Mouse (Mus musculus): ENCODE measurements at regions not wholly inside any gene's neighbourhood (a gene's known extent, or its start where the extent isn't known, plus 50 kb on each side); places are given as distances from the start of the nearest gene placed in this dataset.

DNA sequence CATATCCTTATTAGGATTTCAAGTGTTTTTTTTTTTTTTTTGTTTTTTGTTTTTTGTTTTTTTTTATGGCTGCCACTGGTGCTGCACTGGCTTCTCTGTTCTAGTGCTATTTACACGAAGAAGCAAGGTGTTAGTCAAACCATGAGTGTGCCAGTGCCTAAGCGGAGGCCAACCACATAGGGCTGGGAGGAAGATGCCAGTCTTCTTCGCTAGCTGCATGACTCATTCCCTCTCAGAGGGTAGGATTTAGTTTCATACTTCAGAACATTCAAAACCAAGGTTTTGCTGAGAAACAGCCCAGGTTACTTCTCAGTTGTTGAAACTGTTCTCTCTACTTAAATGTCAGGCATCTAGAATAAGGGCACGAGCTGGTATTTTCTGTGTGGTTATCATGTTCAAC lies 72.6 kb downstream of the Icos start:
- CTCF ChIA-PET = no interaction called here

DNA sequence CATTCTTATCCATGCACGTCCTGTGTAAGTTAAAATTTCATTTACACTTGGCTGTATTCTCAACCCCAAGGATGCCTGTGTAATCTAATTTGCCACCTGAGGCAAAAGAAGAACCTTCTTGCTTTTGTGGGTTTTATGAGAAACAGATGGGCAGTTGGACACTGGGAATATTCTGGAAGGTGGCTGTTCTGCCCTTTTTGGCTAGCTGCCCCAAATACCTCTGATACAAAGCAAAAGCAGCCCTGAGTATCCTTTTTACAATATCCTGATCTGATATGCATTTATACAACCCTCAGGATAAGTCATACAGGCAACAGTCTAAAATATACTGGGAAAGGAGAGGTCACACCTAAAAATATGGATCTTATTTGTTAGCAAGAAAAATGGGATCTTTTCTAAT lies 75.9 kb downstream of the Icos start:
- CTCF ChIA-PET = no interaction called here

DNA sequence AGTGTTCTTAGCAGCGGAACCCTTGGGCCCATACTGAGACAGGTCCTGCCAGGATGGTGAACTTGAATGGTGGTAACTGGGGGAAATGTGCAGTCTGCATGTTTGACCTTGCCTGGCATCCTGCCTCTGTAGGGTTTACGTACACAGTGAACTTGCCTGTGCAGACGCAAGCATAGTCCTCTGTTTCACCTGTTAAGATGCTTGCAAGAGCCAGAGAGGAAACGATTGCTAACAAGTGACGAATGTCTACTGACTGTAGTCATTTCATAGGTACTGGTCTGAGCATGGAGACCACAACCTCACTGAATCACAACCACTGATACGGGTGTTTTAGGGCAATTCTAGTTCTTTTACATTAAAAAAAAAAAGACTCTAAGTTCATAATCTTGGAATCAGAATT lies 76.7 kb downstream of the Icos start:
- CTCF ChIA-PET = no interaction called here

DNA sequence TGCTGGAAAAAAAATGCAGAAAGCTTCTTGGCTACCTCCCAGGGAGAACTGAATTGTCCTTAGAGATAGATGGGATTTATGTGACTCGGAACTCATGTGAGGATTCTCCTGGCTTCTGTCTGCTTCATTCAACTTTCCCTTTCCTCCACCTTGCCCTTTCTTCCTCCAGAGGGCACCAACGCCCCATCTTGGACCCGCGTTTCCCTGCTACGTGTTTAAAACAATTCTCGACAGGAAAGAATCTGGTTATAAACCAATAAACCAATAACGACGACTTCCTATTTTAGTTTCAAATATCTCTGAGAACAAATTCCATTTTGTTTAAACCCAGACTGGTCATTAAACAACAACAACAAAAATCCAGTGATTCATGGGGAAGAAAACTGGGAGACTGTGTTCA lies 77.4 kb downstream of the Icos start:
- CTCF ChIA-PET = no interaction called here

DNA sequence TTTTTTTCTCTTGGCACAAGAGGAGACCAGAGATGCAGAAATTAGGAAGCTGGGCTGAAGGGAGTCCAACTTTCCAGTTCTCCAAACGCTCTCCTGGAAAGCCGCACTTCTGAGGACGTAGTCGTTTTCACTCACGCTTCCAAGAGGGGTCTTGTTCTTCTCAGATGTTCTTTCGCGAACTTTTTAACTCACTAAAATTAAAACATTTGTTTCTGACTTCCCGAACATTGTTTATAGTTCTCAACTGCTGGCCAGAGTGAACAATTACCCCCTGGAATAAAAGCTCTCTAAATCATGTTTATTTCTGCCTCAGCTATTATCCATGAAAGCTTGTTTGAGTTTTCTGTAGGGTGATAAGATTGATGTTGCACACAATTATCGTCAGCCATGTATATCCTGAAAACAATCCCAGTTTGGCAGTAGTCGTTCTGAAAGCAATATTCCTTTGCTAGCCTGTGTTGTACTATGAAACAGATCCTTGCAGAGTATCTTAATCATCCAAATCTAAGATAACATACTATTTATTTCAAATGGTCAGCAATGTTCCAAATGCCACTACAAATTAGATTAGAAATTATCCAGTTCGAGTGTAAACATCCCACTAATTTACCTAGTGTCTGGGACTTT lies 82.3 kb downstream of the Icos start:
- CTCF ChIA-PET = no interaction called here

DNA sequence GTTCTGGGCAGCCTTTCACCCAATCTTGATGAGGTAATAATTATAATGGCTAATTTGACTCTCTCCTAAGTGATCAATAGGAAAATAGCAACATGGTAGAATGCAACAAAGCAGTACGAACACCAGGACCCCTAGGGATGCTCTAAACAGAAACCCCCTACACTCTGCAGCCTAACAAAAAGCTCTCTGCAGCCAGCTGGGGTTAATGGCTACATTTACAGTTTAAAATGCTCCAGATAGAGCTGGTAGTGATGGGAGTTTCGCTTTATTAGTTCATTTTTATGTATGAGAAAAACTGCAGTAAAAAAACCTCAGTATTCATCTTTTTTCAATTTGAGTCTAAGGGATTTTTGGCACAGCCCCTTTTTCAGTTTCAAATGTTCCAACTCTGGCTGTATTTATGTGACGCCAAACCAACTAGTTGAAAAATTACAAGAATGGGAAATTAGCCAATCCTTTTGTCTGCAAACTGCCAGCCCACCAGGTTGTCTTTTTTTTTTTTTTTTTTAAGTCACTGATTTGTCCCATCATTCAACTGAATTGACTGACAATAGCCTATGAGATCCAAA lies 84.2 kb downstream of the Icos start:
- CTCF ChIA-PET = no interaction called here

DNA sequence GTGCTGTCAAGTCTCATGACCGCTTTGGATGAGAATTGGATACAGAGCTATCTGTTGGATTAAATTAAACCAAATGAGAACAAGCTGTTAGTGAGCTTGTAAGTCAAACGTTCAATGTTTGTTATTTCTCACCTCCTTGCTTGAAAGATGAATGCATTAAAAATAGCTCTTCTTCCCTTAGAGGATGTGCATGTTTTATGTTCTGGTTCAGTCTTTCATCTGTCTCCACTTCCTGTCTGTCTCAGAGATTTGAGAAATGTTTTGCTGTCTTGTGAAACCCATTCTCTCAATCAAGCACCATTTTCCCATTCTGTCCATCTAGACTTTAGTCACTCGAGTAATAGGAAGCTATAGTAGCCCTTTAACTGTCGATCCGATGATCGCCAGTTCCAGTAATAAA lies 90.4 kb downstream of the Icos start:
- CTCF ChIA-PET = no interaction called here

DNA sequence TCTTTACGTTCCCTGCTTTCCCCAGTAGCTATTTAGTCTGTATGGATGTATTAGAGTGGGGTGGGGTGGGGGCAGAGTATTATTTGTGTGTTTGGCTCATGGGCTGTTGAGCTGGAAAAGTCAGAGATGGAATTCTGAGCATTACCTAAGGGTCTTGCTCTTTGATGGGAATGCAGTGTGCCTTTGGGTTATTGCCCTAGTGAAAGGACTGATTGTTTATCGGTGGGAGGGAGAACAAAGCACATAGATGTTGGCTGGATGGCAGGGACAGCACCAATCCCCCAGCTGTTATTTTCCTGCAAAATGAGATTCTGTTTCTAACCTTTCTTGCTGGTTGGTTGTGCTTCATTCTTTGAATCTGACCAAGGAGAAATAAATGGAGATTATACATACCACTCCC lies 96.4 kb downstream of the Icos start:
- CTCF ChIA-PET = no interaction called here

DNA sequence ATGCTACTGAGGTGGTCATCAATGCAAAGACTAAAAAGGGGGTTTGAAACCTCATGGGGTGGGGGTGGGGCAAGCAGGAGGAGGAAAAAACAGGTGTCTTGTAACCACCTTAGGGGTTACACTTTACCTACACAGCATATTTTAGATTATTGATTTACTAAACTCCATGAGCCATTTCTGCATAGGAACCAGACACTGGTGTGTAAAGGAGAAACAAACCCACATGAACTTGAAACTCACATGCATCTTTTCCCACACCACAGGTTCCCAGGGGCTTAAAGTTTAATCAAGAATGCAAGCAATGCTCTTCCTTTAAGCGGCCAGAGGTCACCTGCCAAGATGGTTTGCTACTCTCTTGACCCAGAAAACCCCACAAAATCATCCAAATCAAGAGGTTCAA lies 97.6 kb downstream of the Icos start:
- CTCF ChIA-PET = no interaction called here

DNA sequence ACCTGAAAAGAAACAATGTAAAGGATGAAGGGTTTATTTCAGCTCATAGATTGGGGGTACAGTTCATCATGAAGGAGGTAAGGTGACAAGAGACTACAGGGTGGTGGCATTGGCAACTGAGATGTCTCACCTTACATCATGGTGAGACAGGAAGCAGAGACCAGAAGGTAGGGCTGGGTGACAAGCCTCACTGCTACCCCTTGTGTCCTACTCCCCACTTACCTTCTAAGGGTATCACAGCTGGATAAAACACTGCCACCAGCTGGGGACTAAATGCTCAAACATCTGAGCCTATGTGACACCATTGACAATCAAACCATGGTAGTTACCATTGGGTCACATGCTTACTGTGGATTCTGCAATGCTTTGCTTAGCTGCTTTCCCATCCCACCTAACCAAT lies 107.0 kb downstream of the Icos start:
- CTCF ChIA-PET = no interaction called here

DNA sequence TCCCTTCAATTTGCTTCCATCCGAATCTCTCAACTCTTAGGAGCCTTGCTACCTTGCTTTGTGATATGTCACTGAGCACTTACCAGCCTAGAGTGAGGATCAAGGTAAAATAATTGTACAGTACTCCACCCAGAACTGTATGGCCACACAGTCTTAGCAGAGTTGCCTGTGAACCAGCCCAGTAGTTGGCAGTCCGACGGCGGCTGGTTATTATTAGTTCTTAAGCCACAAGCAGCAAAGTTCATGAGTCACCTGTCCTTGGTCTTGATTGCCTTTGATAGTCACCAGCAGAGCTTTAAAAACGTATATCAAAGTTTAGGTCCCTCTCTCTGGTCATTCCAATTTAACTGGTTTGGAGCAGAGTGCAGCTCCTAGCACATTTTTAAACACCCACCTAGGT lies 109.1 kb downstream of the Icos start:
- CTCF ChIA-PET = no interaction called here

DNA sequence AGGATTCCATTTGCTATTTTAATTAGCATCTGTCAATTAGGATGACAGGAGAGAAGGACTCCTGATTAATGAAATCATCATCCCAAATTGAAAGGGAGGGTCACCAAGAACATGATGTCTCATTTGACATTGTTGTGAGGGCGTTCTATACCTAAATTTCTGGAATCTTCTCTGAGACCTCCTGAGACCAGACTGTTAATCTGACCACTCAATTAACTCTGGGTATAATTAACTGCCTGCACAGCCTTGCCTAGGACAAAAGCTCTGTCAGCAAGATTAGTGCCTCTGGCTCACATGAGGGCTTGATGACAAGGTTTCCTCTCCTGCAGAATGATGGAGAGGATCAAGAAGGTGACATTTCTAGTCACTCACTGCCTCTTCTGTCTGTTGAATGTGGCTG lies 113.1 kb downstream of the Icos start:
- CTCF ChIA-PET = no interaction called here

DNA sequence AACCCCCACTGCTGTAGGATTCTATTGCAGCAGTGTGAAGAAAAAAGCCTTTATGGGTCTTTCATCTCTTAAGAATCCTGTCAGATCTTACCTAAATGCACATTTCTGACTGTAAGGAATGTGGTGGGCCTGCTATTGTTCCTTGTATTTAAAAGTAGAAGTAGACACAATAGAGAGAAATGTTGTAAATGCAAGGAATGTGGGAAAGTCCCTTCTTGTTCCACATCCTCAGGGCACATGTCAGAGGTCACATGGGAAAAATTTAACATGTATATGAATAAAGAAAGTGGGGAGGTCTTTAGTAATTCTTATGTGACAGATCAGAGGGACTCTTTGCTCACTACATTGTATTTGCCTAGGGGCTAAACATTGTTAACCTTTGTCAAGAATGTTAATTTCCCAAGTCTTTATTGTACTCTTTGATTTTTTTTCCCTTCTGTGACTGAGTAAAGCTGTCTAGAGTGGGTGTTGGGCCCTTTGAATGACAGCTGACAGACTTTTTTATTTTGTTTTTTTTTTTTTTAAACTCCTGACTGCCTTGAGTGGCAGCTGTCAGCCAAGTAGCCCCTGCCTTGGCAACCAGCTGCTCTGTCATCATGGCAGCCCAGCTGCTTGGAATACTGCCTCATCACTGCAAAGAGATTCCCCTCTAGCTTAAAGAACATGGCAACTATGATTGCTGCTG lies 117.9 kb downstream of the Icos start:
- CTCF ChIA-PET = no interaction called here

DNA sequence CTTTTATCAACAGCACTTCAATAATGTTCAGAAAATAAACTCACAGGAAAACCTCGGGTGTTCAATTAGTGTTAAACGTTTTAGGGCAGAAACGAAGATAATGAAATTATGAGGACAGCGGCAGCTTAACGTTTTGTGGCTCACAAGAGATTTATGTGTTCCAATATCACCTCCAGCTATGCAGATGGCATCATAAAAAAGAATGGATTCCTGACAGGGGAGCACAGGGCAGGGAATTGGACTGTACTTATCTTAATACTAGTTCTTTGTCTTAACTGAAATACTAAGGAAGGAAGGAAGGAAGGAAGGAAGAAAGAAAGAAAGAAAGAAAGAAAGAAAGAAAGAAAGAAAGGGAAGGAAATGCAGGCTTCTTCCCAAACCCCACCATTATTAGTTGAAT lies 121.6 kb downstream of the Icos start:
- CTCF ChIA-PET = no interaction called here

DNA sequence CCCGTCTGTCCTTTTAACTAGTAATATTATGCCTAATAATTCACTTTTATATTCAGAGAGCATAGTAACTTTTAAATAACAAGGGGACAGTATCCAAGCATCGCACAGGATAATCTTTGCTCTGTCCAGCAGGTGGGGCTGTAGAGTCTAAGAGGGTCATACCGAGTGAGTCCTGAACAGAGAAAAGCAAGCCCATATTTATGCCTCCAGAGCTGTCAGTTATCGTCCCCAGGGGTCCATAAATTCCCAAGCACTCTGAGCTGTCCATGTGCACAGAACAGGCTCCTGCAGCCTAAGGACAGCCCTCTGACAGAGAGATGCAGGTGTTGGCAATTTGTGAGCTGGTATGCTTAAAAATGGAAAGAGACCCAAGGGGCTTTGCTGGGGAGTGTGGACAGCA lies 124.0 kb downstream of the Icos start:
- CTCF ChIA-PET = no interaction called here

DNA sequence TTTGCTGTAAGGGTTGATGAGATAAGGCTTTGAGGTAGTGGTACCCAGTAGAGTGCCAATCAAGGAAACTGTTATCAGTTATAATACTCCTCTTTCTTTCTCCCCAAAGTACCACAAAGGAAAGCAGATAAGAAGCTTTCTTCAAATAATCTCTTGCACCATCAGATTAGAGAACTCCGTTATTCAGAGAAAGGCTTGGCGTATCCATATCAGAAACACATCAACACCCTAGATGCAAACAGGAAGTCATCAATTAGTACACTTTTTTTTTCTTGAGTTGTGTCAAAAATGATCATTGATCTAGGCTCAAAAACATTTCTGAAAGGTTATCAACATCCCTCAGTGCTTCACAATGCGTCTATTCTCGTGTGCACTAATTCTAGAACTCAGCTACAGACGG lies 124.6 kb downstream of the Icos start:
- CTCF ChIA-PET = no interaction called here

DNA sequence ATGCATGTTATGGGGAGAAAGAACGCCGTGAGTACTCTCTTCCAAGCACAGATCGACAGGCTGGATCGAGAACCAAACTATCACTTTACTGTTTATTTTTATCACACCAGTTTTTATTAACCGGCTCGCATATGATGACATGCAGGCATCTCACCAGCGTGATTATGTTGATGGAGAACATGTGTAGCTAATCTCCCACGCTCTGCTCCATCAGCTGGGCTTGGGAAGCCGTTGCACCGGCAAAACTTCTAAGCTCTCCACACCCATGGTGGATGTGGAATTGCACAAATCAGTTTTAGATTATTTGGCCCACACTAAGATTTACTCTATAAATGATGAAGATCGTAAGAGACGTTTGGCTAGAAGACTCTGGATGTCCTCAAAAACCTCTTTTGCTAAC lies 125.9 kb downstream of the Icos start:
- CTCF ChIA-PET = no interaction called here

DNA sequence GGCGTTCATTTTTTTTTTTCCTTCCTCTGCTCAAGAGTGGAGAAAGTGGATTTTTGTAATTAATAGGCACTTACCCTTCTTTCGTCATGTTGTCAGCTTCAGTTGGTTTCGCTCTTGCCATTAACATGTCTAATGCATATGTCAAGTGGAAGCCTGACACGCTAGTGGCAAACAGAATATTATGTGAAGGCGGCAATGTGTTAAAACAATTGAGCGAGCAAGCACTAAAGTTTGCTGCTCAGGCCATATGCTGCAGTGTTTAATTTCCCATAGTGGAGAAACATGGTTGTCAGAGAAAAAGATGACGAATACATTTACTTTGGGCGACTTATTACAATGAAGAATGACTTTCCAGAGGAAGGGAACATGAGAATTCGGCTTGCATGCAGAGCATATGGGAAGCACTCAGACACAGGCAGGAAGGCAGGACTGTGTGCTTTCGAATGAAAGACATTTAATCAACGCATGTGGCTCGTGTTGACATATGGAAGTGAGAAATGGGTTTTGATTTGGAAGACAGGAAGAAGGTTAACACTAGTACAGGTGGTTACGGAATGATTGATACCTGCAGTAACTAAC lies 134.1 kb downstream of the Icos start:
- CTCF ChIA-PET = no interaction called here

DNA sequence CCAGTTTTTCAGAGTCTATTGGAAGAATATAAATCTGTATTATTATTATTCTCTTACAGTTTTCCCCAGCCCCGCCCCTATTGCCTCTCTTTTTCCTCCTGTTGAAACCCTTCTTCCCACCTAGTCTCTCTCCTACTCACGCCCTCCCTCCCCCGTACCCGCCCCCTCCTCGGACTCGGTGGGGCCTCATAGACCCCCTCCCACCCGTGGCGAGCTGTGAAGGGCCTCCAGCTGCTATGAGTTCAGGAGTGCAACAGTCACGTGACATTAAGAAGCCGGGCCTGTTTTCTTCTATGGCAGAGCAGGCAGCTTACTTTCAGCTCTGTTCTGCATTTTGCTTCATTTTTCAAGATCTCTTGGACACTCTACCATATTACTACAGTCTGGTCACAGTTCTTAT lies 139.8 kb downstream of the Icos start:
- CTCF ChIA-PET = no interaction called here

DNA sequence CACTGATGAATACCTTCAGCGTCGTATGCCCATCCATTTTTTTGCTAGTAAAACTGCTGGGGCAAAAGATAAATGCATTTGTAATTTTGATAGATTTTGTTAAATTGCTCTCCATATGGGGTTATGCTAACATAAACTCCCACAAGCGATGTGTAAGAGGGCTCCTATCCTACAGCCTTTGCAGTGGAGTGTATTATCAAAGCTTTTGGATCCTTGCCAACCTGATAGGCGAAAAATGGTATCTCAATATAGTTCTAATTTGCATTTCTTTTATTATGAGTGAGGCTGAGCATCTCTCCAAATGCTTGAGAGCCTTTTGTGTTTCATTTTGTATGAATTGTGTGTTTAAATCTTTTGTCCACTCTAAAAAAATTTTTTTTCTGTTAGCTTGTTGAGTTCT lies 140.3 kb downstream of the Icos start:
- CTCF ChIA-PET = no interaction called here

DNA sequence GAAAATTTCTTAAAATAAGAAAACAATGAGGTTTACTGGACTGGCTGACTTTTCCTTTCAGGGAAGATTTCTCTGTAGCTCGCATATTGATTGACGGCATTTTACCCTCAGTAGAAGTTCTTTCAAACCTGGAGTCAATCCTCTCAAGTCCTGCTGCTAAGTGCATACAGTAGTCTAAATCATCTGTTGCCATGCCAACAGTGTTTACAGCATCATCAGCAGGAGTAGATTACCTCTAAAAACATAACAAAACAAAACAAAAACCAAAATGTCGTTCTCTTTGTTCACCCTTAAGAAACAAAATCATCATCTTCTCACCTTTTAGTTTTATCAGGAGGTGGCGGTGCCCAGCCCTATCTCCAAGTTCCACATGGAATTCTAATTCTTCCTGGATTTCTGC lies 143.8 kb downstream of the Icos start:
- CTCF ChIA-PET = no interaction called here

DNA sequence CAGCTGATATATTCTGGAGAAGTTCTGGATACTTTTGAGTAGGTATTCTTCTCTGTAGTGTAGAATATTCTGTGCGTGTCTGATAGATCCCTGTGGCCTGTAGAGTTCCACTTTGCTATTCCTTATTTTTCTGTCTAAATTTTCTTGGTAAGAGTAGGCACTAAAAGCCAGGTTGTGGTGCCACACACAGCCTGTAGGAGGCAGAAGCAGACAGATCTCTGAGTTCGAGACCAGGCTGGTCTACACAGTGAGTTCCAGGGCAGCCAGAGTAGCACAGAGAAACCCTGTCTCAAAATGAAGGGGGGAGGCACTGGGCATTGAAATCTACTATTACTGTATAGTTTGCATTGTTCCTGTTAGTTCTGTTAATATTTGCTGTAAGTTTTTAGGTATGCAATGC lies 147.4 kb downstream of the Icos start:
- CTCF ChIA-PET = no interaction called here

DNA sequence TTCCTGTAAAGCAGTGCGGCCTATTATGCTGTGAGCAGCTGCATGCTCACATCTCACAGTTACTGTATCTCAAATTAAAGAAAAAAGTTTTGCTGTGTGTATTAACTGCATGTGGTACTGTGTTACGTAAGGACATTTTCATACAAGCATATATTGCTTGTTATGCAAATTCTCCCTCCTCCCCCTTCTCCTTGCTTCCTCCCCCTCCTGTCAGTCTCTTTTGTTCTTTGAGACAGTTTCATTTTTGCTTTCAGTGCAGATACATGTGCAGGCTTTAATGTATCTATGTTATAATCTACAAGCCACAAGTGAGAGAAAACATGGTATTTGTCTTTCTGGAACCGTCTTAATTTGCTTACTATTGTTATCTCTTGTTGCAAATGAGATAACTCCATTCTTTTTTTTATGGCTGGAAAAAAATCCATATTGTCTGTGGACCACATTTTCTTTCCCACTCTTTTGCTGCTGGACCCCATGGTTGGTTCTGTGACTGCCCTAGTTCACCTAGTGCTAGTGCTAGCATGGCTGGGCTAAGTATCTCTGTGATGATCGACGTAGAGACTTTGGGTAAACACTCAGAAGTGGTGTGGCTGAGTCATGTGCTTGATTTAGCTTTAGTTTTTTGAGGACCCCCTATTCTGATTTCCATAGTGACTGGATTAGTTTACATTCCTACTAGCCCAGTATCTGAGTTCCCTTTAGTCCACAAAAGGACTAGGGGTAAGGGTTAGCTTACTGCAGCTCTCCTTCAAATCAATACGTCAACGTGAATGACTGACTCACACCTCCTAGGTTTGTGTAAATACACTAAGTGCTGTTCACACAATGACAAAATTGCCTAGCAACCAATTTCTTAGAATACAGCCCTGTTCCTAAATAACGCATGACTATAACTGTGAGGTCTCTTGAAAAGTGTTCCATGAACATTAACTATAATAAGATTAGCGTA lies 158.1 kb downstream of the Icos start:
- CTCF ChIA-PET = no interaction called here
